Mouse (Mus musculus): ENCODE results near the gene Samd4.

Samd4 gene

DNA sequence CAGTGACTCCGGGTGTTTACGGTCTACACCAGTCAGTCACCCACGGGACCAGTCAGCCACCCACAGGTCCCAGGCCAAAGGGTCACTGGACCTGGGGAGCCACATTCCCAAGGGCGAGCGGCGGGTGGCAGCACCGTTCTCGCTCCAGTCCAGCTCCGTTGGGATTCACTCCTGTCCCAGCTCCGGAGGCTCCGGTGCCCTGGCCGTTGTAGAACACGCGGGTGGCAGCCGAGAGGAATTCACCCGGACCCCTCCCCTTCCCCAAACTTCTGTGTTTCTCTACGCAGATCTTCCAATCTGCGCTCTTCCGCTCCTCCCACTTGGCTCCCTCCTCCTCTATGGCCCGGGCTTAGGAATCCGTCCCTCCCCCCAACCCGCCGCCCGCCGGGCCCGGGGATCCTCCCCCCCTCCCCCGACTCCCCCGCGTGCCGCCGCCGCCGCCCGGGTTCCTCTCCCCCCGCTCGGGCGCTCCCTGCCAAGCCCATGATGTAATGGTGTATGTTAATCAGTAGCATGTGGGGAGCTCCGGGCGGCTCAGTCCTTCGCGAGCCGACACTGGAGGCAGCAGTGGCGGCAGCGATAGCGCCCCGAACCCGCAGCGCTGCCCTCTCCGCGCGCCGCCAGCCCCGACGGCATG lies at the start of gene Samd4:
Gene Samd4 (plus strand): TSS at position 424 of the 637 bp plus-strand sequence.
- DNase-seq (ENCODE audit: low read depth) = no peak

DNA sequence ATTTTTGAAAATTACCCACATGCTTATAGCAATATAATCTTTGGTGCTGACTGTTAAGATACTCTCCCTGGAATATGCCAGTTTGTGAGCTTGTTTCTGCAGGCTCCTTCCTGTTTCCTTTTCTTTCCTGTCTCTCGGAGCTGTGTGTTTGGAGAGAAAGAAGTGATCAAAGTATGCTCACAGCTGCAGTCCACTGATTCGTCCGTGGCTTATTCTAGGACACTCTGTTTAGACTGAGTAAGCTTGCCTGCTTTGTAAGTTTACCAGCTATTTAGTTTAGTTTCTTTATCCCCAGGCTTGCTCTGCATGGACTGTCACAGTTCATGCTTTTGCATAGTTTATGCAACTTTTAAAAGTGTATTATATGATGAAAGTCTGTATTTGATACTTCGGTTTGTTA lies 43.3 kb upstream of the Samd4 start:
- no peak for DNase-seq (ENCODE audit: low read depth)

DNA sequence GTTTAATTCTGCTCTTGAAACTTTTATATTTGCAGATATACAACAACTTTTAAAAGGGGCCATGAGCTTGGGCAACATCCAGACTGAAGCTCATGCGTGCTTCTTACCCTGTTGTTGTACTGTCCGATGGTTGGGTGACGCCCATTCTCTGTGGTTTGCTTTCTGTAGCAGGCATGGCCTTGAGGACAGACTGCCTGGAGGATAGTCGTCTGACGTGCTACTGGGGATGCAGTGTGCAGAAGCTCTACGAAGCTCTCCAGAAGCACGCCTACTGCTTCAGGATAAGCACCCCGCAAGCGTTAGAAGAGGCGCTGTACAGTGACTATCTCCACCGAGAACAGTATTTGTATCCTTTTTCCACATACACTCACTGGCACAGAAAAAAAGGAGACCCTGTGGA lies 36.9 kb upstream of the Samd4 start:
- DNase-seq (ENCODE audit: low read depth) = peak; percentile 24

DNA sequence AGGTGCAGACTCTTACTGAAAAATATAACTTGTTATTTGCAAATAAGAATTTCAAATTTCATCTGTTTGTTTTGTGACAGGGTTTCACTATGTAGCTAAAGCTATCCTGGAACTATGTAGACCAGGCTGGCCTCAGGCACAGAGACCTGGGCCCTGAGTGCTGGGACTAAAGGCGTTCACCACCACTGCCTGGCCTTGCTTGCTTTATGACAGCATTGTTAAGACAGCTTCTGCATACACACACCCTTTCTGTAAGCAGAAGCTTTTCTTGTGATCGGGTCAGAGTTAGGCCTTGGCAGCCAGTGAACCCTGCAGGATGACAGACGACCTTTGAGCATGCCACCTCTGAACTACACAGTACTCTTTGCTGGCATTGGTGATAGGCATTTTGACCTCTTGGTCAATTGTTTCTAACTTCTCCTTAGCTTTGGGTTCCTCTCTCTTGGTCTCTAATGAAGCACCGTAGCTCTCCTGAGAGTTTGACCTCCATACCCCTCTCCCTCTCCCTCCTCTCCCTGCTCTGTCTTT lies 34.5 kb upstream of the Samd4 start:
- no peak for DNase-seq (ENCODE audit: low read depth)

DNA sequence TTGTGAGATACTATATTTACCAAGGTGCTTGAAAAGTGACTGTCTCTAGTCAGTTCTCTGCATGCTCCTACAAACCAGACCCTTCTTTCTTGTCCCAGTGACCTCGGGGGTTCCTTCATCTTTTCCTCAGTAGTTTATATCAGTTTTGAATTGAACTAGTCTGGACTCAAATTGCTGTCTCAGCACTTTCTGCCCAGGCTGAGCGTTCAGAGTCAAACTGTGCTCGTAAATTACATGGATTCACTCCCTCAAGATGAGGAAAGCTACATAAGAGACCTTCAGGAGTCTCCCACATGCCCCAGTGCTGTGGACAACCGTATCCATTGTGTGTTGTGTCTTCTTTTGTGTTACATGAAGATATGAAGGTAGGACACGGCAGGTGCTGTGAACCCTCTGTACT lies 33.9 kb upstream of the Samd4 start:
- DNase-seq (ENCODE audit: low read depth) = no peak

DNA sequence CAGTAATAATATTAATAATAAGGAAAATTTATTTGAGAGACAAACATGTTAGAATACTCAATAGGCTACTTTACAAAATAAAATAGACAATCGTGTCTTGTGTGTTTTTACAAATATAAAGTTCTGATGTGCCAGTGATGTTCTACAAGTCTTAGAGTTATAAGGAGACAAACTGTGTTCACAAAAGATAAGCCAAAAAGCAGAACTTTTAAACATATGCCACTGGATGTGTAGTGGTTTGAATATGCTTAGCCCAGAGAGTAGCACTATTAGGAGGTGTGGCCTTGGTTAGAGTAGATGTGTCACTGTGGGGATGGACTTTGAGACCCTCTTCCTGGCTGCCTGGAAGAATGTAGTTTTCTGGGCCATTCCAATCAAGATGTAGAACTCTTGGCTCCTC lies 32.9 kb upstream of the Samd4 start:
- DNase-seq (ENCODE audit: low read depth) = no peak

DNA sequence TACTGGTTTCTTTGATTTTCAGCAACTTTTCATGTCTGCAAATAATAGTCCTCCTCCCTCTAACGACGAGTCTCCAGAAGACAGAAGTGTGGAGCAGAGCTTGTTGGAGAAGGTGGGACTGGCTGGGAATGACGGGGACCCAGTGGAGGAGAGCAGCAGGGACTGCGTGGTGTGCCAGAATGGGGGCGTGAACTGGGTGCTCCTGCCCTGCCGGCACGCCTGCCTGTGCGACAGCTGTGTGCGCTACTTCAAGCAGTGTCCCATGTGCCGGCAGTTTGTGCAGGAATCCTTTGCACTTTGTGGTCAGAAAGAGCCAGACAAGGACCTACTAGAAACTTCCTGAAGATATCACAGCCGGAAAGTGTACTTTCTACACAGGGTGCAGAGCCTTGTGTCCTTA lies 29.0 kb upstream of the Samd4 start:
- DNase-seq (ENCODE audit: low read depth) = no peak

DNA sequence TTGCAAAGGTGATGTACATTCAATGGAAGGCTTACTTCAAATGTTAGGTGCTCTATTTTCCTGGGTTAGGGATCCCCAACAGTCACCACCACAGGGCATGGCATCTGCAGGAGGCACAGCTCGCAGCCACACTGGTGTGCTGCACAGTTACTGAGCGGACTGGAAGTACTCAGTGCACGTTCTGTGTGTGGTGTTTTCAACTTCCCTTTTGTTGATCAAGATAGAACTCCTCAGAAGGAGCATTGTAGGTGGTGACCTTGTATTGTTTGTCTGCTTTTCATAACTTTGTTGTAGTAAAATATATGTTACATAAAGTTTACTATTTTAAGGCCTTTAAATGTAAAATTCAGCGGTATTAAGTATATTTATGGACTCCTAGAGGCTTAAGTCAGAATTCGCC lies 19.7 kb upstream of the Samd4 start:
- DNase-seq (ENCODE audit: low read depth) = no peak

DNA sequence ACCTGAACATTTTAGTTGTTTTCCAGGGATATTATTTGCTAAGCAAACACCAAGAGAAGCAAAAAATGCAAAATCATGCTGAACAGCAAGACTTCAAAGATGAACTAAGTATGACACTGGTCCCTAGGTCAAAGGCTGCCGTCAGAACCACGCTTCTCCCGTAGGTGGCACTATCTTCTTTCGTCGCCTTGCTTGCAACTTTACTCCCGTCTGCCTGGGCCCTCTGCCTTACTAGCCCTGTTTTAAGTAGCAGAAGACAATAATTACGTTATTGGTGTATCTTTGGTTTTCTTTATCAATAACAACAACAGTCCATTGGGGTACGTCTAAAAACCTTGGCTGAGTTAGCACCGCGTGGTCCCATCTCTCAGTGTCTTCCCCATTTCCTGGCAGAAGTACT lies 1.7 kb upstream of the Samd4 start:
- peak; percentile 75 for DNase-seq (ENCODE audit: low read depth)

DNA sequence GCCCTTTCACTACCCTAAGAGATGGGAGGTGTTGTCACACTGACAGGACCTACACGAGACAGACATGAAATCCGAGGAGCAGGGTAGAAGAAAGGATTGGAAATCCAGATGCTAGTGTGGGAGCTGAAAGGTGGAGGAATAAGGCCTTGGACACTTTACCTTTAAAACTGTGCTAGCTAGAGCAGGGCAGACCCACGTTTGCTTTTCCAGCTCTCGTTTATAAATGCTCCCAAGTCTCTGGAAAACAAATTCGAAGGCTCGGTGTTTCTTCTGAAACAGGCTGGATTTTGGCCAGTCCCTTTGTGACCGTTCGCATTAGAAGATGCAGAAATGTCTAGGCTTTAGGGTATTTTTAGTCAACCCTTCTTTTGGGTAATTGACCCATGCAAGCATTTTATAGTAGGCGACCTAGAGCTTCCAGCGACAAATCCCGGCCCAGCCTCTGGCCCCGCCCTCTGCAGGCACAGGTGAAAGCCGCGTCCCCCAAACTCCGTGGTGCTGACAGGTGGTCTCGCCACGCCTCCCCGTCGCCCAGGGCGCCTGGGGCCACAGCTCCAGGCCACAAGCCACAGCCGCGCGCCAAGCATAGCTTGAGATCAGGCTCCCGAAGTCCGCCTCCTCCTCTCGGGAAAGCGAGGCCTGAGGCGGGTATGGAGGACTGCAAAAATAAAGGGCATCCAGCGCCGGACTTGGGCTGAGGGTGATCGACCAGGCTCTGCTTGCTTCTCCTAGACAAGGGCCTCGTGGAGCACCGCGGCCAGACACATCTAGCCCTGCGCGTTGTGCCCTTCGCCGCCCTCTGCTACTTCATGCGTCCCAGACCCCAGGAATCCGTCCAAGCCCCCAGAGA lies 848 bp upstream of the Samd4 start:
- no peak for DNase-seq (ENCODE audit: low read depth)

DNA sequence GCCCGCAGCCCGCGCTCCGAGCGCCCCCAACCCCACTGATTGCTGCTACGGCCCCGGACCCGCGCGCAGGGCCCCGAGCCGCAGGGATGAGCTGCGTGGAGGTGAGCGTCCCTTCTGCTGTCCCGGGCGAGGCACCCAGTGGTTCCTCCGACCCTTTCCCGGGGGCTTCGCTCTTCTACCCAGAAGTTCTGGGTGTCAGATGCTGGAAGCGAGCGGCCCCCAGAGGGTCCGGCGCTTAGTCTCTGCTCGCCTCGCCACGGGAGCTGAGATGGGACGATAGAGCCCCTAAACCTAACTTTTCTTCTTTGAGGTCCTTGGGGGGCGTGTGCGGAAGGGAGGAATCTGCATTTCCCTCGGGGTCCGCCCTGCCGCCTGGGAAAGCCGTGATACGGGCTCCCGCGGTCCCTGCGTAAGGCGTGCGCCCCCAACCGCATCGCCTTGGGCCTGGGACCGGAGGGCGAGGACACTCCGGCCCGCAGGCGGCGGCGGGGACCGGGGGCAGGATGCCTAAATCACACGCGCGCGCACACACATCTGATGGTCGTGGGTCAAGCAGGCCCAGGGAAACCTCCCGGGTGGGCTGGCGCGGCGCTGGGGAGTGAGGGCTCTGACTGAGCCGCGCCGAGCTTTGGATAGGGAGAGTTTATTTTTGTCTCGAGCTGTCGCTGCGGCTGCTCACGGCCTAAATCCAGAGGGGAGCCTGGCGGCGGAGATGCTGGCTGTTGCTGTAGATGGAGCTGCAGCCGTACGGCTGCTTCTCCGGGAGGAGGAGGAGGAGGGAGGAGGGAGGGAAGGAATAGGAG lies 615 bp downstream of the Samd4 start:
- no peak for DNase-seq (ENCODE audit: low read depth)

DNA sequence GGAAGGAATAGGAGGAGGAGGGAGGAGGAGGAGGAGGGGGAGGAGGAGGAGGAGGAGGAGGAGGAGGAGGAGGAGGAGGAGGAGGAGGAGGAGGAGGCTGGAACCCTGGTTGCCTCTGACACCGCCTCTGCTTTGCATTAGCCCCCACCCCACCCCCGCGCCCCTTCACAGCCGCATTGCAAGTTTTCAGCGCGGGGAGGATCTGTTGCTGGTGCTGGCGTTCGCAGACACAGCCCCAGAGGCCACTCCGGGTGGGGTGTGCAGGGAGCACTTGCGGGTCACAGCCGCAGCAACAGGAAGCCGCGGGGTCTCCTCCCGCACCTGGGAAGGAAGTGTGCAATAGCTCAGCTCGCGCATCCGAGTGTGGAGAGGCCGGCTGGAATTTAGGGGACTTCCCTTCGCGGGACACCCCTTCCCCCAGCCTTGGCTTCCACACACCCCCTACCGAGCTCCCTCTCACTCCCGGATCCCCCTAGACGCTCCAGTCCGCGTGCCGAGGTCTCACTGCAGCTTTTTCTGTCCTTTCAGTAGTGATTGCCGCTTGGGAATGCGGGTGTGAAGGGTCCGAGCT lies 1.3 kb downstream of the Samd4 start:
- DNase-seq (ENCODE audit: low read depth) = no peak

DNA sequence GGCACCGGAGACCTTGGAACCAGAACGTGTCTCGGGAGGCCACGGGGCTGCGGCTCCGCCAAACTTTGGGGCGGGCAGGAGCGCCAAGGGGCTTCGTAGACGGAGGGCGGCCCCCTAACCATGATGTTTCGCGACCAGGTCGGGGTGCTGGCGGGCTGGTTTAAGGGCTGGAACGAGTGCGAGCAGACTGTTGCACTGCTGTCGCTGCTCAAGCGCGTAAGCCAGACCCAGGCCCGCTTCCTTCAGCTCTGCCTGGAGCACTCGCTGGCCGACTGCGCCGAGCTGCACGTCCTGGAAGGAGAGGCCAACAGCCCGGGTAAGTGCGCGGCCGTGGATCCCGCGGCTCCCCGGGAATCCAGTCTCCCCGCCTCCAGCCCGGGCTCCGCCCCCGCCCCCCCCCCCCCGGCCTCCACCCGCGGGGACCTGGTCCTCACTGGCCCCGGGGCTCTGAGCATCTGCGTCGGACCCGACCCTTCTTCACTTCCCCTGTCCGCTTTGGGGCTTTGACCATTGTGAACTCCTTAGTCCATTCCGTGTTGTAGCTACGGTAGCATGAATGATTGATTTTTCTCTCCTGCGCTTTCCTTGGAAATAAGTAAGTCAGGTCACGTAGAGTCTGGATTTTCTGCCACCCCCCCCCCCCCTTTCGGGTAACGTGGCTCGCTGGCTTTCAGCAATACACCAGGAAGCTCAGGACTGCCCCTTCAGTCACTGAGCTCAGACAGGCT lies 2.2 kb downstream of the Samd4 start:
- DNase-seq (ENCODE audit: low read depth) = no peak

DNA sequence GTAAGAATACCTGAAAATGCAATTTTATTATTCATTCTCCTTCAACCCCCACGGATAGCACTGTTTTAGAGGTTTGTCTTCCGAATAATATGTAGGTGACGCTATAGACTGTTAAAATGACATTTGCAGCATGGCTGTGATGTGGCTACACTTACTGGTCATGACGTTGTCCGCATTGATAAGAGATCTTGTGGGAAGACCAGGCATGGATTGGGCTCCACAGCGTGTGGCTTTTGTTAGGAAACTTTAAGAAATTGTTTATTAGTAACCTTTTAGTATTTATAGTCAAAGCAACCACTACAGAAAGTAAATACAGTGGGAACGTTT lies 2.7 kb downstream of the Samd4 start:
- no peak for DNase-seq (ENCODE audit: low read depth)

DNA sequence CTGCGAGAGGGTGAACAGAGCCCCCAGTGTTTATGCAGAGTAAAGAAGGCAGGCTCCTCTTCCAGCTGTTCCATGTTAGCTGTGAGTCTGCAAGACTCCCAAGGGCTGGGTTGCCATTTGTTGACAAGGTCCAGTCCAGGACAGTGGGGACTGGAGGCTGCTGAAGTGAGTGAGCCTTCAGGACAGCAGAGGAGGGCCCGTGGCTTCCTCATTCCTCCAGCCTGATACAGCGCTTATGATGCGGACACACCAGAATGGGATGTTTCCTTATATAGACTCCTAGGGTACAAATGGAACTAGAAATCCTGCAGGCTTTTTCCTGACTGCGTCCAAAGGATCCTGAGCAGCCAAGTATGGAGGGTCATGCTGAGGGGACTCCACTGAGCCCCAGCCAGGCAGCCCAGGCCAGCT lies 3.2 kb downstream of the Samd4 start:
- DNase-seq (ENCODE audit: low read depth) = no peak

DNA sequence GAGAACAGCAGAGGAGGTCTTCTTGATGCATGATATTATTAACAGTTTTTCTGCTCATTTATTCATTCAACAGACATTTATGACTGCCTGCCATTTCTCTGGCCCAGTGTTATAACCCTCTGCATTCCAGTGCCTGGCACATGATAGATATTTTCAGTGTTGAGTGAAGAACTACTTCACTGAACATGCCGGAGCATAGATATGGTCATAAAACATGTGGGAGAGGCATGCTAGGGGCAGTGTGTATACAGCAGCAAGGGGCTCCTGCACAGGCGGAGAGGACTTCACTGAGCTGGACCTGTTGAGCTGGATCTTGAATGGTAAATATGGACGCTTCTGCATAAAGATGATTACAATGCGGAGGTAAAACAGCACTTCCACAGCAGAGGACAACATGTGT lies 6.4 kb downstream of the Samd4 start:
- DNase-seq (ENCODE audit: low read depth) = no peak

DNA sequence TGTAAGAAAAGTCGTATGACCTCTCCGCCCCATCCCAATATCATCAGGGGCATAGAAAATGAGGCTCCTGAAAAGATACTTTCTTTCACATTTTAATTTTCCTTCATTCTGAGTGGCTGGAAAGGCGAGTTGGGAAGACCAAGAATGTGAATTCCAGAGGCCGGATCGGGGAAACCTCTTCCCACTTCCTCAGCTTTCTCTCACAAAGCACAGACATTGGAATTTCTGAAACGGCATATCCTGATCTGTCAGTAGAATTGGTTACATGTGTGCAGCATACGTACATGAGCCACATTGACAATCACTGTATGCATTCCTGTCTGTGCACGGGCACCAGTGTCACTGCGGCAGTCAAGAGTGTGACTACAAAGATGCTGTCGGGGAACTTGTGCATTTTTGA lies 11.3 kb downstream of the Samd4 start:
- DNase-seq (ENCODE audit: low read depth) = no peak

DNA sequence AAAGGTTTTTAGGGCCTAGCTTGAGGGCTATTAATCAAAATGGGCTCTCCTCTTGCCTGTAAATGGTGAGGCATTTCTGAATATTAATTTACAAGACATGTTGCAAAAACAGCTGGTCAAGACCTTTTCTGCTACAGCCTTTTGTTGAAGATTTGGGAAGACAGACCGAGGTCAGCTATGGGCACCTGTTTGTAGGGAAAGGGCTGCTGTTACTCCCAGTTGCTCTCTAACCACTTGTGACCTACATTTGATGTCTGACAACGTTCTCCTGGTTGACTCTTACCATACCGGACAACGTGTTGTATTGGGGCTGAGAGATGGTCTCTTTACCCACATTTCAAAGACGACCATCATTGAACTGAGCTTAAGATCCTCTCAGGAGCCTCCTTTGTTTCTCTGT lies 15.3 kb downstream of the Samd4 start:
- no peak for DNase-seq (ENCODE audit: low read depth)

DNA sequence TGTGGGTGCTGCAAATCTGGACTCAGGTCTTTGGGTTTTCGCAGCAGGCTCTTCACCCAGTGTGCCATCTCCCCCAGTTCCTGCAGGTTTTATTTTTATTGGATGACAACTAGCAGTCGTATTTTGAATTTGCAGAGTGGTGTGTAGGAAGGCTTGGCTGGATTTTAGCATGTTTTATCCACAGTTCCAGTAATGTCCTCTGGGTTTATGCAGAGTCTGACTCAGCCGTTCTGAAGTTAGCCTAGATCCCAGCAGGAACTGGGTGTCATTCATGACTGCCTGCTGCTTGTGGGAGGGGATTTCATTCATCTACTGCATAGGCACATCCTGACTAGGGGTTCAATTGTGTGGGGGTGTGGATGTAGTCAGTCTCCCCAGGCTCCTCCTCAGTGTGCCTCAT lies 16.0 kb downstream of the Samd4 start:
- no peak for DNase-seq (ENCODE audit: low read depth)

DNA sequence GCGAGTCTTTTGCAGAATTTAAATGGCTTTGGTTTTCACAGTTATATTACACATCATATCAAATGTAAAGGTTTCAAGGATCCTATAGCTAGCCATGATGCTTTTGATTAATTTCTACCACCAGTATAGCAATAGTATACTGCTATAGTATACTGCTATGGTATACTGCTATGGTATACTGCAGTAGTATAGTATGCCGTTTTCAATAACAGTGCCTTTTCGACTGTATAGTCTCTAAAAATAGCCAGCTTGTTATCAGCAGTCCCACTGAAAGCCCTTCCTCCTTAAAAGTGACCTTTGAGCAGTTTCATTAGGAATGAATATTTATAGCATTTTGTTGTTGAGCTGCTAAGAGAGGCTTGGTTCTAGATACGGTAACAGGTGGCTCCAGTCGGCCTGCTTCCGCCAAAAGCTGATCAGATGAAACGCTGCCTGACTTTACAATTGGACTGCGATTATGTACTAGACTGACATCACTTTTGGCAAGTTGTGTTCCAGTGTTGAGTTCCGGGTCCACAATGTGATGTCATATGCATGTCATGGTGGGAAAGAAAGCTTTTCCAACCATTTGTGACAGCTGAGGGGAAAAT lies 19.9 kb downstream of the Samd4 start:
- no peak for DNase-seq (ENCODE audit: low read depth)

DNA sequence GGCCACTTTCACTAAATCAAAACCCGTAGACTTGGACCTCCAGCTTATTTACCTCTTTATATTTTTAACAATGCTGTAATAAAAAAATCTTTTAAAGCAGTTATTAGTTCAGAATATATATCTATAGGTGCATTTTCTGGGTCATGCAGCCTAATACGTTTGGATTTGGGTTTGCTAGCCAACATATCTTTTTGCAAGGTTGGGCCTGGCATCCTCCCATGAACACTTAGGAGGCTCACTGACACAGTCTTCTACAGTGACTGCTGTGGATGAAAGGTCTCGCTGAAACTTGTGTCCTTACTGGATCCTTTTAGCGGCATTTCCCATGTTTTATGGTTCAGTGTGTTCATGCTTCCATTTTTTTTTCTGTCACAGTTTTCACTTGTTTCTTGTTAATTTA lies 21.6 kb downstream of the Samd4 start:
- DNase-seq (ENCODE audit: low read depth) = no peak

Measured in 416B (cell line).